Mouse (Mus musculus) gastrocnemius, postnatal 36 days (tissue): ENCODE results near the gene Apba3. TPM values are rescaled to one million over a fixed set of nuclear protein-coding genes. Genes with fewer than 3 reads are reported as not detected.
A peak's percentile ranks its signal among the peaks of the same experiment; 100 is the strongest.

Experiments used
- DNase-seq, 2 experiments: peaks; one replicate each; pipeline ENCODE4 v3.0.0; 2022
- intact Hi-C: fragments of 180-260 bp; cut with DNase I; formaldehyde crosslinking; loops from one replicate; pipeline ENCODE4 v1.15.1; 2025
- total RNA-seq, 2 experiments: library from RNA; stranded (reverse); gene quantifications; 2 replicates each; pipeline ENCODE4 v1.2.3; 2021

Apba3 gene
- total RNA-seq, 2 experiments from 2014 or later: 98.5 to 102 TPM

- no peak for DNase-seq
- intact Hi-C loops: no loop called here
These were observed 36.5 kb downstream of the Apba3 start for GRCm38 (mm10) chr10:81303258-81303657.

GRCm38 (mm10) chr10:81303761-81304160 is 37.0 kb downstream of the Apba3 start:
- DNase-seq: no peak
- intact Hi-C loops: loop anchor here (2.0 kb wide), 1 partner anchor 15 kb away; no protein-coding TSS in a partner anchor

DNA sequence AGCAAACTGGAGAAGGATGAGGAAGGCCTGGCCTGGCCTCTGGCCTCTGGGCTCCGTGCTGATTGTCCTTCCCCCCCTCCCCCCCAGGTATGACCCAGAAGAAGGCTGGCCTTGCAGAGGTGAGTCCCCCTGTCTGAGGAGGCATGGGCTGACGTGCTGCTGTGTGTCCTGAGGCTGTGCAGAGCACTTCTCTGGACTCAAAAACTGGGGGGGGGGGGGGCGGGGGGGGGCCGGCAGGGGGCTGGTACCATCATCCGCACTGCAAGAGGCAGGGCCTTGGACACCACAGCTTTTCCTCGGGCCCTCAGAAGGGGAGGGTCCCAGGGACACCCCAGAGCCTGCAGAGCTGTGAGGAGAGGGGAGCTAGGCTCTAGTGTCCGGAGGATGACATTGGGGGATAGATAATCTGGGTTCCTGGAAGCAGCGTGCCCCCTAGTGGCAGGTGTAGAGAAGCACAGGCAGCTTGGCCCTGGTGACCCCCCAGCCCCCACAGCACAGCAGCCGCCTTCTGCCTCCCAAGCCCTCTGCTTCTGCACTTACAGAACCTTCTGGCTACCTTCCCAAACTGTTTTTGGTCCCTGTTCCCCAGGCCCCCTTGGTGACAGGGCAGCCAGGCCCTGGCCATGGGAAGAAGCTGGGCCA is 38.0 kb downstream of the Apba3 start:
- DNase-seq: peak in 1 of 2 experiments; percentile 59
- intact Hi-C loops: loop anchor here (2.0 kb wide), 1 partner anchor 16 kb away; no protein-coding TSS in a partner anchor

GRCm38 (mm10) chr10:81305663-81306062 is 38.9 kb downstream of the Apba3 start:
- intact Hi-C loops: loop anchor here (2.0 kb wide), 1 partner anchor 17 kb away; no protein-coding TSS in a partner anchor
- no peak for DNase-seq

- no peak for DNase-seq
- intact Hi-C loops: no loop called here
These were observed 39.5 kb downstream of the Apba3 start for GRCm38 (mm10) chr10:81306173-81306668.

- DNase-seq: no peak
- intact Hi-C loops: no loop called here
These were observed 40.3 kb downstream of the Apba3 start for GRCm38 (mm10) chr10:81306837-81307682.

GRCm38 (mm10) chr10:81309571-81309970 is 42.8 kb downstream of the Apba3 start:
- intact Hi-C loops: no loop called here
- no peak for DNase-seq

GRCm38 (mm10) chr10:81313581-81313980 is 46.8 kb downstream of the Apba3 start:
- no peak for DNase-seq
- intact Hi-C loops: no loop called here

DNA sequence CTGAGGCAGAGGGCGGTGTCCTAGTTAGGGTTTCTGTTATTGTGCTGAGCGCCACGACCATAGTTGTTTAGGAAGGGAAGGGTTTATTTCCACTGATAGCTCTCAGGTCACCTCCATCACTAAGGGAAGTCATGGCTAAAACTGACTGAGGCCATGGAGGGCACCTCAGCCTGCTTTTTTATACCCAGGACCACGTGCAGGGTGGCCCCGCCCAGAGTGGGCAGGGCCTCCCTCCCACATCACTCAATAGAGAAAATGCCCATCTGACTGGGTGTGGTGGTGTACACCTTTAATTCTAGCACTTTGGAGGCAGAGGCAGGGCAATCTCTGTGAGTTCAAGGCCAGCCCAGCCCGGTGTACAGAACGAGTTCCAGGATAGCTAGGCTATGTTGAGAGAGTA is 47.4 kb downstream of the Apba3 start:
- intact Hi-C loops: no loop called here
- DNase-seq: no peak

DNA sequence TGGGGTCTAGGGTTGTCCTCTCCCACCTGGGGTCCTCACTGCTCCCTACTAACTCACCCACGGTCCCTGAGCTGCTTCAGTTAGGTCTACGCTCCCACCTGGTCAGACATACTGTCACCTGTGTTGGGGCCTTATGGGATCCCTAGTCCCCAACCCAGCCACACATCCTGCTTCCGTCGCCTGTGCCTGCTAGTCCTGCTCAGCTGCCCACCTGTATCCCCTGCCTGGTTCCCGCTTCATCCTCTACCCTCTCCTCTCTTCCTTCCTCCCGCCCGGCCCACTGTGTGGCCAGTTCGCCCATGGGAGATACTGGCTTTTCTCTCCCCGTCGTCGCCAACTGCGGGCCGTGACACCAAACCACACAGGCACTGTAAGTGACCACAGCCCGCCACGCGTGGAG is 48.8 kb downstream of the Apba3 start:
- no peak for DNase-seq
- intact Hi-C loops: no loop called here

DNA sequence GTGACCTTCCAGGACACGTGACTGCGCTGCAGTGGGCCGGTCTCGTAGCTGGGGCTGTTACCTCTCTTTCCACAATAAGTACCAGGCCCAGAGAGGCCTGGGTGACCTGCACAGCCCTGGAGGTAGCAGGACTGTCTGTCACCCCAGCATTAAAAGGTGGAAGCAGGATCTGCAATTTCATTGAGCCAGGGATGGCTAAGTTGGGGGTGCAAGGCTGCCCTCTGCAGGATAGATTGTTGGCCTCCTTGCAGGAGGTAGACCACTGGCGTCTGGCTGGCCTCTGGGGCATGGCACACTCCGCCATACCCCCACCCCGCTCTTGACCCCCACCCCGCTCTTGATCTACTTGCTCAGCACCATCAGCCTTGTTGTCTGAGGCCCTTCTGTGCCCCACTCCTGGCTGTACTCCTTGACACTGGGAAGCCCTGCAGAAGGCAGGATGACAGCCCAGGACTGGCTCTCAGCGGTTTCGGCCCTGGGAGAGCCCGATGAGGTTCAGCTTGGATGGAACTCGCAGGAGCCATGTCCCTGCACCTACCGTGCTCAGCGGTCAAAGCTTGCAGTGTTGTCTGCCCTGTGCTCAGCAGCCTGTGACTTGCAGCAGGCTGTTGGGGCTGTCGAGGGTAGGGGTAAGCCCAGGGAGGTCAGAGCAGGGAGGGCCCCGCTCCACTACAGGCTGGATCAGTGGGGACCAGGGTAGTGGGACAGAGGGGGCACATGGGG is 49.7 kb downstream of the Apba3 start:
- intact Hi-C loops: no loop called here
- no peak for DNase-seq

DNA sequence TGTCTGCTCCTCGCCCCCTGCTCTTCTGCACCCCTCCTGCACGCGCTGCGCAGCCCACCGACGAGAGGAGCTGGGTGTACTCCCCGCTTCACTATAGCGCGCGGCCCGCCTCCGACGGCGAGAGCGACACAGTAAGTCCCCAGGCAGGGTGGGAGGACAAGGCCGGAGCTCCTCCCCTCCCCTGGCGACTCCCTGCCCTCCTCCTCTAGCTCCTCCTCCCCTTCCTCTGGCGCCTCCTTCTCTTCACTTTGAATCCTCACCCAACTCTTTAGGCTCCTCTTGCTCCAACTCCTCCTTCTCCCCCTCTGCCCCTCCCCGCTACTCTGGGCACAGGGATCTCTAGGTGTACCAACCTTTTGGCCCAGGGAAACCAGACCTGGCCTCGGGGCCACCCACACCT is 50.5 kb downstream of the Apba3 start:
- intact Hi-C loops: no loop called here
- no peak for DNase-seq

DNA sequence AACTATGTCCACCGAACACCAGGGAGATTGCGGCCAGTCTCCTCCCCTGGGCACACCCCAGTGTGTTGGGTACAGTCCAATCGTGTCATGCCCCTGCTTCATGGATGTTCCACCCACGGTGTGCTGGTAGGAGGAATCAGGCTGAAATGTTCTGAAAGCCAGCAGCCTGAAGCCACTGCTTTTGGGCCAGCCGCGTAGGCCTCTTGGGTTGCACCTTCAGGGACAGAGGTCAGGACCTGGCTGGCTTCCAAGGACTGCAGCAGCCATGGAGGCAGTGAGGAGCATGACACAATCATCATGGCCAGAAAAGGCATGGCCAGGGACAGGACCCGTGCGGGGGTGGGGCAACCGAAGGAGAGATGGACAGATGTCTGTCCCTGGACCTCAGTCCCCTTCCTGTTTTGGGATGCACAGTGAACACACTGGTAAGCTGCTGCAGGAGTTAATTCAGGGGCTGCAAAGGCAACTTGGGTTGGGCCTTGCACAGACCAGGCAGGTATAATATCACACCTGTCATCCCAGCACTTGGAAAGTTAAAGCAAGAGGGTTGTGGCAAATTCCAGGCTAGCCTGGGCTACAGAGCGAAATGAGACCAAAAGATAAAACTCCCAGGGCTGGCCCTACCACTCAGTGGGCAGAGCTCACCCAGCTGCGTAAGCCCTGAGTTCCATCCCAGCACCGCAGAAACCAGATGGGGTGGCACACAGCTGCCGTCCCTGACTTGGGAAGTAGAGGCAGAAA is 52.0 kb downstream of the Apba3 start:
- intact Hi-C loops: no loop called here
- DNase-seq: no peak

DNA sequence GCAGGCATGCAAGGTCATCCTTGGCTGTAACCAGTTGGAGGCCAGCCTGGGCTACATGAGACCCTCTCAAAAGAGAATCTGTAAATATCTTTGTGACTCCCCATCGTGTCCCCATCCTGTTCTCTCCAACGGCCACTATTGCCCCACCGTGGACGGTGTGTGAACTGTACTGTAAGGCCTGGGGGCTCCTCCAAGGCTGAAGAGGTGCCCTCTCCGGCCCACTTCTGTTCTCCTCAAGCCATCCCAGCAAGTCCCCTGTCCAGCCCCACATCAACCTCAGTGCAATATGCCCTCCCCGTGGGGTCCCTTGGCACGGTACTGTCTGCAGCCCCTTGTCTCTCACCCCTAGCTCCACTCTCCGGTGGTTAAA is 52.6 kb downstream of the Apba3 start:
- intact Hi-C loops: no loop called here
- no peak for DNase-seq

DNA sequence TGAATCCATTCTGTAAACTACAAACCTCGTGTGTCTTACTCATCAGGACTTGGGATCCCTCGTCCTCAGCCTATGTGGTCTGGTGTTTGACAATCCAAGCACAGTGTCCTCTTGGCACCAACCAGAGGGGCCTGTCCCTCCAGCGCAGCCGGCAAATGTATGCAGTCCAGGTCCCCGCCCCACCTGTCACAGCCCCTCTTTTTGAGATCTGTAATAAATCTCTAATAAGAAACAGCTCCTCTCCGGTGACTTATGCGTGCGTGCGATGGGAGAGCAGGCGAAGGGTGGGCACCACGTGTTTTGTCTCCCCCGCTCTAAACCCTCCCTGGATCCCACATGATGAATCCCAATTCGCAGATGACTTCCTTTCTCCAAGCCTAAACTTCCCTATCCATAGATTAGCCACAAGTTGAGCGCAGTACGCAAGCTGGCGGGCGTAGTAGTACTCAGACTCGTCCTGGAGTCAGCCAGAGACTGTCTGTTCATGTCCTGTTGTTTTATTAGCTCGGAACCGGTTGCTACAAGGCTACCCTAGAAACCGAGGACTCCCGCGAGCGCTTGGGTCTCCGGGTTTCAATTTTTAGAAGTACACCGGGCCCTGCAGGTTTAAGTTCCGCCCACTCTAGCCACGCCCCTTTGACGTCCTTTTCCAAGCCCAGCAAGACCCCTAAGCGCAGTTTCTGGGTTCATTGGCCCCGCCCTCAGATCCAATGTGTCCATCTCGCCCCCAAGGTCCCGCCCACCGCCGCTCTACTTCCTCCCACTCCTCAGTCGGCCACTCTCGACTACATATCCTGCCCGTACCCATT is 53.2 kb downstream of the Apba3 start:
- peak; percentile 90 to 94 for DNase-seq
- intact Hi-C loops: loop anchor here (2.0 kb wide), 1 partner anchor 27 kb away; the partner anchor contains the start of gene Pip5k1c

GRCm38 (mm10) chr10:81320550-81321347 is 54.0 kb downstream of the Apba3 start, which contains the start of gene Cactin:
Gene Cactin, plus strand, starts transcription at chr10:81321103.
- DNase-seq: peak; percentile 95 to 99
- intact Hi-C loops: loop anchor here (2.0 kb wide), 1 partner anchor 28 kb away; the partner anchor contains the start of gene Pip5k1c

GRCm38 (mm10) chr10:81321436-81321835 is 54.7 kb downstream of the Apba3 start:
- no peak for DNase-seq
- intact Hi-C loops: loop anchor here (2.0 kb wide), 1 partner anchor 29 kb away; the partner anchor contains the start of gene Pip5k1c

DNA sequence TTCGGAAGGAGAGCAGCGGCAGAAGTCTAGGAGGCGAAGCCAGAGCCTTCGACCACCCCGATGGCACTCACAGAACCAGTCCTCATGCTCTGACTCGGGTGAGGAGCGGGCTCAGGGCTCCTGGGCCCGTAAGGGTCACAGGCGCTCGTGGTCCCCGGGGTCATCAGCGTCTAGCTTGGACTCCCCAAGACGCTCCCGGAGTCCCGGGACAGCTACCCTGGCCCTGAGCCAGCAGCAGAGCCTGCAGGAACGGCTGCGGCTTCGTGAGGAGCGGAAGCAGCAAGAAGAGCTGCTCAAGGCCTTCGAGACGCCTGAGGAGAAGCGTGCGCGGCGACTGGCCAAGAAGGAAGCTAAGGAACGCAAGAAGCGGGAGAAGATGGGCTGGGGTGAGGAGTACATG is 55.7 kb downstream of the Apba3 start:
- no peak for DNase-seq
- intact Hi-C loops: no loop called here
